Mouse (Mus musculus): Measurements from ENCODE around the gene Gk2. TPM values are rescaled to one million over a fixed set of nuclear protein-coding genes. Genes with fewer than 3 reads are reported as not detected.
A peak's percentile ranks its signal among the peaks of the same experiment; 100 is the strongest.

The Gk2 gene
- total RNA-seq (2015) (not detected in 2 replicates), total RNA-seq (2017) (not detected in 2 replicates)

DNA sequence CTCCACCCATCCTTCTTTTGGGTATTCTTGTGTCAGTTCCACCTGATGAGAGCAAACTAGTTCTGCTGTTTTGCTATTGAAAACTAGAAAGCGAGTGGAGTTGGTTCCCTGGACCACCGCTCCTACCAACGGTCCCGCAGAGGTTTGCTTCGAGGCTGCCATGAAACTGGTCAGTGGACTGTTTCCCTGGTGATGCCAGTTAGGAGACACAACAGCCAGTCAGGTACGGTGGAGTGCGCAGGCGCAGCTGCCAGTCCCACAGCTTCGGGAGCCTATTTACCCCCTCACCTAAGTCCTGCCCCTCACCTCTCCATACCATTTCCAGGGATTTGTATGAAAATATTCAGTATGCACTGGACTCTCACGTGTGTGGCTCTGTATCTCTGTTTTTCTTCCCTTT is at the start of gene Gk2:
Gene Gk2, minus strand, starts transcription at position 206 of the 400 bp plus-strand sequence.
- ATAC-seq (ENCODE audit: poor library complexity, severe bottlenecking): no peak

DNA sequence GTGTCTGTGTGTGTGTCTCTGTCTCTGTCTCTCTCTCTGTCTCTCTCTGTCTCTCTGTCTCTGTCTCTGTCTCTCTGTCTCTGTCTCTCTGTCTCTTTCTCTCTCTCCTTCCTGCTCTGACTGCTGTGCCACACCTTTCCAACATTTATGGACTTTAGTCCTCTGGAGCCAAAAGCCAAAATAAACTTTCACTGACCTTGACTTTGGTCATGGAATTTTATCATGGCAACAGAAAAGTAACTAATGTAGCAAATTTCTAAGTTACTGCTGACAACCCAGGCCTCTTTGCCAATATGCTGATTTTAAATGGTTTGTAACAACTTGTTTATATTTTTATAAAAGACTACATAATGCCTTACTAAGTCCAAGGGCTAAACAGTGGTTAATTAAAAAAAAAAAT is 41.2 kb upstream of the Gk2 start:
- no peak for ATAC-seq (ENCODE audit: poor library complexity, severe bottlenecking)

DNA sequence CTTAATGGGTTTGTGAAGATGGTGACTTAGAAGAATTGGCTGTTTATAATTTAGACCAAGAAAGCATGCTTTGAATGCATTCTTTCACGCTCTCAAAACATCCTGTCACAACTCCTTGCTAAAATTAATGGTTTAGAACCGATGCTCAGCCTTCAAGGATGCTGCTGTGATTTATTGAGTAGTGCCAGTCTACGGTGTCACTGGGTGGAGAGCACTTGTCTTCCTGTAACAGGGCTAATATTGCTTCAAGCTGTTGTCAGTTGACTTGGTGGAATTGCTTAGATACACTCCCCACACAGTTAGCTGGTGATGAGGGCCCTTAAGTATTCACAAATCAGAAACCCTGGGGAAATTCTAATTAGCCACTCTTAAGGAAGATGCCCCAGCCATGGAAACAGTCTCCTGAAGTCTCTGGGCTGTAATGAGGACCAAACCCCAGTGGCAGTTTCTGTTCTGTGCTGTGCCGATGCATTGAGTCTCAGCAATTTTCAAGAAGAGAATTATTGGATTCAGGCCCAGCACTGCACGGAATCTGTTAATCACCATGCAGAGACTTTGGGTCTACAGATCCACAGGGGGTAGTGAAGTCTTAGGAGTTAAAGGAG is 38.8 kb upstream of the Gk2 start:
- no peak for ATAC-seq (ENCODE audit: poor library complexity, severe bottlenecking)

DNA sequence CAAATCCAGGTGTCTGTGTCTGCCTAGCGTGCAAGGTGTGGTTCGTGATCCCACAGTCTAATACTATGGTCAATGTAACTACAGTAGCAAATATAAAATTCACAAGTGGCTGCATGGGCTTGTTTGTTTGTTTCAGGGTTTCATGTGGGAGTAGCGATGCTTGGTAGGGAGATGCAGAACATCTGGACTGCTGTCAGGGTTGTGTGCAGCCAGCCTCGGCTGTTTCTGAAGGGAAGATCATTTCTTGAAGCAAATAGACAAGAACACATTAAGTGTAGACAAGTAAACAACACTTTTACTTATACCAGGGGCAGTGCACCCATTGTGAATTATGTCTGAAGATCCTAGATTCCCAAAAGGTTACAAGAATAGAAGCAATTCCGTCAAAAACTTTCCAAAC is 36.6 kb upstream of the Gk2 start:
- ATAC-seq (ENCODE audit: poor library complexity, severe bottlenecking): no peak

DNA sequence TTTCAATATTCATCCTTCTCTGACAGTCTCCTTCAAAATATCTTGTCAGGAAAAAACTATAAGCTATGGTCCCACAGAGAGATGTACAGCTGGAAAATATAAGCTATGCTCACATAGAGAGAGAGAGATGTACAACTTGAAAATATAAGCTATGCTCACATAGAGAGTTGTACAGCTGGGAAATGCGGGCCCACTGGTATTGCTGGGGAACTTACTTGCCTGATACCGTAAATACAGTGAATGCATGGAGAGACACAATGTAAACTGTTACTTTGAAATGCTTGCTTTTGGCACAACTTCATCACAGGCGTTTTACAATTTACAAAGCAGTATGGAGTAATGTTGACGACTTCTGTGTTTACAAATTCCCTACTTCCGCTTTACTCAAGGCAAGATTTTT is 29.3 kb upstream of the Gk2 start:
- ATAC-seq (ENCODE audit: poor library complexity, severe bottlenecking): no peak

DNA sequence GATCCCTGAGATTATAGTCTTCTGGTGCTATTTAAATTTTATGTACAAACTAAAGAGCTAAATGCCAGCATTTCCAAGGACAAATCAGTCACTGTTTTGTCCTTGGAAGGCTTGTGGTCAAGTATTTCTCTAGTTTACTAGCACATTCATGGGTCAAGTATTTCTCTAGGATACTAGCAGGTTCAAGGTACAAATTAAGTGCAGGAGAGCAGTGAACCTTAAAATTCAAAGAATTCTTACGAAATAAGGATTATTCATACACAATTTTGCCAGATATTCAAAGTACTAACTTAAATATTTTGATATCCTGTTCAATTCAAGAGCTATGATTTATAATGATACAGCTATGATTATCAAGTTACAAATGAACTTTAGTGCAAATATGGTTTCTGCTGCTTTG is 23.2 kb upstream of the Gk2 start:
- ATAC-seq (ENCODE audit: poor library complexity, severe bottlenecking): no peak

DNA sequence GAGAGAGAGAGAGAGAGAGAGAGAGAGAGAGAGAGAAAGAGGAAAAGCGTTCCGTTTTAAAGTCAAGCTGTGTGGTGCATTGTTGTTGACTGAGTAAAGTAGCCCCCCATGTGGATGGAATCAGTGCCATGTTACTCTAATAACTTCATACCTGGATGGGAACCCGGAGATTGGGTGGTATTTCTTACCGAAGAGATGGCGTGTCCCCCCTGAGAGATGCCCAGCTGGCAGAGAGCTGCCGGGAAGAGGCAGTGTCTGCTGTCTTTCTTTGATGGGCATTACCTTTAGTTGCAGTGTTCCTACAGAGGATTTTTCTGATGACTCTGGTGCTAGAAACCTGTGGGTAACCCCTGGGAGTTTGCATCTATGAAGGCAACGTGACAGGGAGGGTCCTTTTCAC is 10.4 kb upstream of the Gk2 start:
- ATAC-seq (ENCODE audit: poor library complexity, severe bottlenecking): no peak

DNA sequence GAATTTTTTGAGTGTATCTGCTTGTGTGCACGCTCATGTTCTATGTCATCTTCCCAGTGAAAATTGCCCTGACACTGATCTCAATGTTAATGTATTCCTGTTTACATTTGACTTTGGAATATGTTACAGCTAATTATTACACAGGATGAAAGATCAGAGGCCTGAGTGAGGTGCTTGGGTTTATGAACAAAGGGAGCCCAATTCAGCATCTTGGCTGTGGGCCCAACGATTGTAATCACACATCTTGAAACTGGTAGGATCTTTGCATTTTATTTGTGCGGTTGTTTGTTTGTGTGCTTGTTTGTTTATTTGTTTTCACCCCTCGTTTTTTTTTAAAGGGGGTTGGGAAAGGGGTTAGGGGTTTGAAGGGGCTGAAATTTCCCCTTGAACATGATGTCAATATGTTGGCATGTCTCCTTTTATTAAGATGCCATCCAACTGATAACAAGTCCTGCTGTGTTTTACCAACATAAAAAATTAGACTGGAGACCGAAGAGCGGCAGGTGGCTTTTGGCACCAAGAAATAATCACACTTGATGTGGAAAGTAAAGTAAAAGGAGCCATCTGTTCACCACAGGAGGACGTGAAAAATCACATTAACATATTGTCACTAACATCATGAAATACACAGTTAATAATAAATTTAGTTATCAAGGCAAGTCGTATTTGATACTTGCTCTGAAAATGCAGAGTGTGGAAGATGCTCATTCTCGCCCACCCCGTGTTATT is 9.8 kb upstream of the Gk2 start:
- no peak for ATAC-seq (ENCODE audit: poor library complexity, severe bottlenecking)

DNA sequence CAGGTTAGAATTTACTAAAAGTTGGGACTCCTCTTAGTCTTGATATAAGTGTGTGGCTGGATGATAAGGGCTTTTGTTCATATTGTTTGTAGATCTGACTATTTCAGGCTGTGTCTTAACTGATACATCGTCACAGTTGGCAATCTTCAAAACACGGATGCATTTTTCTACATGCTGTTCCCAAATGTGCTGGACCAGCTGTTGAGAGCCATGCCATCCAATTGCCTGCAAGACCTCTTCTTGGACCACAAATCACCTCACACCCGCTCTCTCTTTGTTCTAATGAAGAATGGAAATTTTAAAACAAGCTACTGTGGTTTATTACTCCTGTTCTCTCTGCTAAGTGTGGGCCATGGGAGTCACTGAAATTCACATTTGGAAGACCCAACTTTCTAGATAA is 9.1 kb upstream of the Gk2 start:
- ATAC-seq (ENCODE audit: poor library complexity, severe bottlenecking): no peak

DNA sequence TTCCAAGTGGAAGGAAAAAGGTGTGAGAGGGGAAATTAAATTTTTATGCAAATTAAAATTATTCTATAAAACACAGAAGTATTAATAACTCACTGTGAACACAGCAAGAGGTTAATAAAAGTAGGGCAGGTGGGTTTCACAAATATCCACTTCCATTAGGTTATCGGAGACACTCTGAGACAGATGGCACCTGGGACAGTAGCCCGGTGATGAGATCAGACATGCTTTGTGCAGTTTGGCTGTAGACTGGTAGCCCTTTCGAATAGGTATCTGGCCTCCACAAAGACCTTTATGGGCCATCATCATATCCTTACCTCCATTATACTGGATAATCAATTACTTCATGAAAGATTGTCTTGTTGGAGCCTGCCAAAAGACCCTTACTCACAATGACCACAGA is 6.0 kb upstream of the Gk2 start:
- no peak for ATAC-seq (ENCODE audit: poor library complexity, severe bottlenecking)

DNA sequence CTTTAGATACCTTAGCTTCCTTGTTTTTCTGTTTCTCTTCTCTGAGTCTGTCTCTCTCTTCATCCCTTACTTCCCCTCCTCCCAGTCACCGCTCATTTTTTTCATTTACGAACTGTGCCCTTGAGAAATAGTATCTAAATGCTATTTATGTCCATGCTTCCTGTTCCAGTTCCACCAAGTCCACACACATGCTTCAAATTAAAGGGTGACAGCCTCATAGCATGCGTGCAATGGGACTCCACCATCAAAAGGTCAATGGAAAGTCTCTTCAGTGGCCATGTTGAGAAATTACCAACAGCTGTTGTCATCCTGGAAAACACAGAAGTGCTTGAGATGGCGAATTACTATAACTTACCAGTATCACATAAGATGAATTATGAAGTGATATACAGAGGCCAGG is 5.4 kb downstream of the Gk2 start:
- no peak for ATAC-seq (ENCODE audit: poor library complexity, severe bottlenecking)

DNA sequence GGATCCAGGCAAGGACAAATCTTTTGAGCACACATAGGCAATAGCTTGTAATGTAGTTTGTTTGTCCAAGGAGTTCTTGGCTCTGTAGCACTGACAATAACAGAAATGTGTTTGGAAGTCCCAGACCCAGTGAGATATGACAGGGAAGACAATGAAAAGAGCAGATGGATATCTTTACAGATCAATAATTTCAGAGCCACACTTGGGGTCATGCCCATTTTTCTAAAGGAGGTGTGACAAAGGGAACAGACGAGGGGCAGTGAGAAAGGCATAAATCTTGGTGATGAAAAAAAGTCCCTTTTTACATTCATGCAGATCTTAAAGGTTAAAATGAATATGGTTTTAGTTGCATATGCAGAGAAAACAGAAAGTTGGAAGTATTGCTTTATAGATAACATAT is 12.6 kb downstream of the Gk2 start:
- ATAC-seq (ENCODE audit: poor library complexity, severe bottlenecking): no peak

DNA sequence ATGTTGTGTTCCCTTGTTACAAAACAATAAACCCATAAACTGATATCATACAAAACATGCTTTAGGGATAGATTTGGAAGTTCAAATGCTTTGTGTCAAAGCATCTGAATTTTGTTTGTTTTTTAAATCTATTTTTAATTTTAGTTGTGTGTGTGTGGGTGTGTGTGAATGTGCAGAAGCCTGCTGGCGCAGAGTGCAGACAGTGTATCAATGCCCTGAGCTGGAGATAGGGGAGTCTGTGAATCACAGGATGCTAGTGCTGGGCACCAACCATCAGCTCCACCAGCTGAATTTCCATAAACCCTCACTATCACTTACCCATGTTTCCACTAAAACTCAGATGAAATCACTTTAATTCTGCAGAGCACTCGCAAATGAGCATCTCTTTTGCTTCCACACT is 24.3 kb downstream of the Gk2 start:
- no peak for ATAC-seq (ENCODE audit: poor library complexity, severe bottlenecking)

DNA sequence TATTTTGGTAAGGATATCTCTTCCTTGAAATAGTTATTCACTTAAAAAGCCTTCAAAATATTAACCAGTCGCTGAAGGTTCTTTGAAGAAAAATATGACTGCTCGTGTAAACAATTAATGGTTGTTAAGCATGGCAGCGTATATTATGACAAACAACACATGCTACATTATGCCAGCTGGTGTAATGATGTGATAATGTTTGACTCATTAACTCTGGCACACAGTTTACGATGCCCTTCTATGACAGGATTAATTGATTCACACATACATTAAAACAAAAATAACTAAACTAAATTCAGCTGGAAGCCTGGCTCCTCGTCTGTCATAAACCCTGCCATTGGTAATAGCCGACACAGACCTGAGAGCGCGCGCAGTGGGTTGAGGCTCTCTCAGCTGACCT is 26.8 kb downstream of the Gk2 start:
- ATAC-seq (ENCODE audit: poor library complexity, severe bottlenecking): no peak

DNA sequence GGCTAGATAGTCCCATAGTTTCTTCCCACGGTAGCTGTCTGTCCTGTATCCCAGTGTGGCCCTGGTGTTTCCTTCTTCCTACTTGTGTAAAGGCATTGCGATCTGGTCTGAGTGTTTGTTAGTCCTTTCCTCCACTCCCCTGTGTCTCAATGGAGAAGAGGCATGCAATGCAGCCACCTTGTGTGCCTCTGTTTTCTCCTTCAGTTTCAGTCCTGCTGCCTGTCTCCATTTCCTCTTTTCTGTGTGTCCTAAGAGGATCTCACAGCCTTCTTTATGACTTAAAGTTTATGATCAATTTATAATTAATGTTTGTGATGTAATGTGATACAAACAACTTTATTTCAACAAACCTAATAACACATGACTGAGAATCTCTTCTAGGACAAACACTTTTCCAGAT is 35.2 kb downstream of the Gk2 start:
- ATAC-seq (ENCODE audit: poor library complexity, severe bottlenecking): peak; percentile 65

DNA sequence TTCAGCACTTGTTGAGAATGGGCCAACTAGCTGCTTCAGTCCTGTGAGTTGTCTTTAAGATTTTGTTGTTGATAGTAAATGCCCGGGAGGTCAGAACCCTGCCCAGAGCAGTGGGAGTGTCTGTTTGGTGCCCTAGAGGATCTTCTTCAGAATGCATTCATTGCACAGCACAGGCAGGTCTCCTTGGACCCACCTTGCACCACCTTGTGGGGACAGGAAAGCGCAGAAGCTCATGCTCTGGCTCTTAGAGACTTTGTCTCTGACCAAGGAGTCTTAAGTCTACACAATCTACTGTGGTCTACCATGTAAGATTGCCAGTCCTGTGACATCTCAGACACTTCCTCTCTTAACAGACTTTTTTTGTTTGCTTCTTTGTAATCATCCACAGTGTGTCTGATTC is 39.6 kb downstream of the Gk2 start:
- ATAC-seq (ENCODE audit: poor library complexity, severe bottlenecking): peak; percentile 36

DNA sequence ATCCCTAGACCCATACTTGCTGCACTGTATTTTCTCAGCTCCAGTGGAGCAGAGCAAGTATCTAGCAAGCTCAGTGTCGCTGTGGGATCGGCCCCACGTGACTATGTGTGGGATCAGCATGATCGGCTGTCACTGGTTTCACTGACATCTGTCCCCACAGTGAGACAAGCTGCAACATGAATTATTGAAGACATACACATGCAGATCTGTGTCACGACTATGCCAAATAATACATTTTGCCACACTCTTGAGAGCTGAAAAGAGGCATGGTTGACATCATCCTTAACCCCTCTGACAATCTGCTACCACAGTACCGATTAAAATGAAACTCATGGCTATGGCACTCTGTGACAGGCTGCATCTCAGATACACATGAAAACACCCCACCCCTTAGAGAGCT is 41.0 kb downstream of the Gk2 start:
- ATAC-seq (ENCODE audit: poor library complexity, severe bottlenecking): no peak

DNA sequence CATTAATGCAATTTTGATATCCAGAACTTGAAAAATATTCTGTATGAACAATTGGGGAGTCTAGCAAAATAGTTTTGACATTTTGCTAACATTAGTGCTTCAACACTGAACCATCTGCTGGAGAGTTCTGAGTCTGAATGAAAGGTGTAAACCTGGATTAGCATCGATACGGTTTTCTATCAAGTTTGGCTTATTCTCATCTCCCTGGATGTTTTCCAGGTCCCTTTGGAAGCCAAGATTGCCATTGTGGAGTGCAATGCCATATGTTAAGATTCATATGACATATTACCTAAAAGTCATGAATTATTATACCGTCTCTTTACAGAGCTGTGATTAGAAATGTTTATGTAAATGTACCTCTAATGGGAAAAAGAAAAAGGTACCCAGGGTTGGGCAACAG is 43.1 kb downstream of the Gk2 start:
- no peak for ATAC-seq (ENCODE audit: poor library complexity, severe bottlenecking)

DNA sequence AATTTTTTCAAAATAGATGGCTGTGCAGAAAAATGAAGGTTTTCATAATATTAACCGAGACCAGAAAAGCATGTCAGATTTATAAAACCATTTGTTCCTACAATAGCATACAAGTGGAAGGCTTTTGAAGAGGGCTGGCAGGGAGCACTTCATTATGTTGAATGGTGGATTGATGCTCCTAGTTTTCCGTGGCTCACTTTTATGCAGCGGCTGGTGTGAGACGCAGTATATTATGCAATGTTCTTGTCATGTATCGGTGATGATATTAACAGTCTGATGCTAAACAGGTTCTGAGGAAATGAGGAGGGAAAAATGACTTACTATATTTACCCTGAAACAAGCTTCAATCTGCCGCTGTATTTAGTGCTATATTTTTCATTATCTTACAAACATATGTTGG is 46.6 kb downstream of the Gk2 start:
- ATAC-seq (ENCODE audit: poor library complexity, severe bottlenecking): no peak

DNA sequence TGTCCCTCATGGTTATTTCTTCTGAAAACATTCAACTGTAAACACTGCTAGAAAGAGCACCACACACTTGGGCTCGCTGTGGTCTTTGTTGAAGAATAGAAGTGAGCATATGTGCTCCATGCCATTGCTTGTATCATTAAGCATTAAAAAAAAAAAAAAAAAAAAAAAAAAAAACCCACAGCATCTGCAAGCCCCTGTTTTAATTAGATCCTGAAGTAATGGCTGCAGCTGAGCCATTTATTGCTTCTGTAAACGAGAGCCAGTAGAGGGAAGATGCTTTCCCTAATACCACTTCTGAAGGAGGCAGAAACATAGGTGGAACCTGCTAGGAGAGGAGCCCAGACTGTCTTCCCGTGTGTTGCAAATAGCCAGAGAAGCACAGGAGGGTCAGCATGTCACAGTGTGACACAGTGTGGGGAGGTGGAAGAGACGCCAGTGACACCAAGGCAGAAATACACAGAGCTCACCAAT is 47.6 kb downstream of the Gk2 start:
- no peak for ATAC-seq (ENCODE audit: poor library complexity, severe bottlenecking)
